Mouse (Mus musculus): ENCODE measurements around the gene Lin7c. TPM values are rescaled to one million over a fixed set of nuclear protein-coding genes. Genes with fewer than 3 reads are reported as not detected.

Gene Lin7c
- polyA plus RNA-seq, 1 experiment from 2014 or later, result 224 TPM

GRCm38 (mm10) chr2:109930366-109930765 lies 39.7 kb downstream of the Lin7c start:
- no peak overlapping the region for H3K4me3 ChIP-seq (replicated peaks; ENCODE audit: low read length)
- 94% methylated on average over 5 of the region's 5 CpGs for WGBS
- H3K27me3 ChIP-seq (ENCODE audit: control insufficient read depth, insufficient read depth, low read length), result no peaks in the 10 kb centered on the region
- H3K4me1 ChIP-seq (replicated peaks; ENCODE audit: control insufficient read depth, insufficient read depth, low read length), result peaks cover 9% of the 10 kb centered on the region; the same call in 1 of the 2 replicates
- no peak for DNase-seq (ENCODE audit: low spot score)
- H3K4me2 ChIP-seq (replicated peaks), result no peak overlapping the region
- H3K27ac ChIP-seq, result no peak overlapping the region
- H3K36me3 ChIP-seq (replicated peaks; ENCODE audit: control insufficient read depth, insufficient read depth), result no peaks in the 10 kb centered on the region
- no peaks in the 10 kb centered on the region for H3K9me3 ChIP-seq (ENCODE audit: control insufficient read depth, low read length)
- H3K9ac ChIP-seq, result no peak overlapping the region
- ATAC-seq (ENCODE audit: low FRiP score), result no peak

GRCm38 (mm10) chr2:109930771-109931170 lies 40.1 kb downstream of the Lin7c start:
- Histone ChIP-seq H3K27ac (no peak overlapping the region), H3K4me3 (replicated peaks; ENCODE audit: low read length) (no peak overlapping the region), H3K4me1 (replicated peaks; ENCODE audit: control insufficient read depth, insufficient read depth, low read length) (peaks cover 9% of the 10 kb centered on the region; the same call in 1 of the 2 replicates), H3K4me2 (replicated peaks) (no peak overlapping the region), H3K27me3 (ENCODE audit: control insufficient read depth, insufficient read depth, low read length) (no peaks in the 10 kb centered on the region), H3K36me3 (replicated peaks; ENCODE audit: control insufficient read depth, insufficient read depth) (no peaks in the 10 kb centered on the region), H3K9ac (no peak overlapping the region), H3K9me3 (ENCODE audit: control insufficient read depth, low read length) (no peaks in the 10 kb centered on the region)
- no peak for DNase-seq (ENCODE audit: low spot score)
- ATAC-seq (ENCODE audit: low FRiP score), result no peak
- 95% methylated on average over 4 of the region's 4 CpGs for WGBS

DNA sequence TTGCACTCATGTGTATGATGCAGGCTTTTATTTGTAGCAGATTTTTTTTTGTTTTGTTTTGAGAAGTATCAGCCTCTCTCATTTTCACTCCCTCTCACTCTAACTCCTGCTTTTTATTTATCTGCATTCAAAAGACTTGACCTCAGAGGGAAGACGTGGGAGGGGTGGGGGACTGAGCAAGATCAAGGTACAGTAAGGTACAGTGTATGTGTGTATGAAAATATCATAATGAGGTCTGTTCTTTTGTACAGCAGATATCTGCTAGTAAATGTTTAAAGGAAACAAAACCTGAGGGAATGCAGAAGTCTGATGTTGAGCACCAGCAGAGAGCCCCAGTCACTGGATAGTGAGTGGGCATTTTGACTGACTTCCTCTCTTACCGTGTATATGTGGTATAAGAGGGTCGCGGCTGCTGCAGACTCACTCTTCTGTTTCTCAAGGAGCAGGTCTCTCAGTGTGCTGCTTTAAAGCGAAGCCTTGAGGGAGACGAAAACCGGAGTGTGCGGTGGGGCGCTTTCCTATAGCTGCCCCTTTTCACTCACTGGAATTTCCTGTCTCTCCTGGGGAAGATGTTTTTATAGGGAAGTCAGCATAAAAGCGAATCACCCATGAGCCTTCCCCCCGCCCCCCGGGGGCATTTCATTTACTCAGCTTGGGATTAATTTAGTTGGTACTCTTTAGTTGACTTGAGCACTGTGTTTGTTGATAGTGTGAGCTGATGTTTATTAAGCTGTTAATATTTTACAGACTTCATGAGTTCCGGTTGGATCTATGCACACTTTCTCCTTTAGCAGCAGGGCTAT lies 41.5 kb downstream of the Lin7c start:
- DNase-seq (ENCODE audit: low spot score) (no peak), ATAC-seq (ENCODE audit: low FRiP score) (no peak)
- Histone ChIP-seq H3K4me2 (replicated peaks) (no peak overlapping the region), H3K27me3 (ENCODE audit: control insufficient read depth, insufficient read depth, low read length) (no peaks in the 10 kb centered on the region), H3K27ac (no peak overlapping the region), H3K9me3 (ENCODE audit: control insufficient read depth, low read length) (no peaks in the 10 kb centered on the region), H3K4me3 (replicated peaks; ENCODE audit: low read length) (no peak overlapping the region), H3K9ac (peak overlapping the region; percentile 13; the same call in 1 of the 2 replicates), H3K36me3 (replicated peaks; ENCODE audit: control insufficient read depth, insufficient read depth) (no peaks in the 10 kb centered on the region), H3K4me1 (replicated peaks; ENCODE audit: control insufficient read depth, insufficient read depth, low read length) (peaks cover 9% of the 10 kb centered on the region; the same call in 1 of the 2 replicates)
- 57% methylated on average over 13 of the region's 13 CpGs for WGBS

- ATAC-seq (ENCODE audit: low FRiP score) (no peak), DNase-seq (ENCODE audit: low spot score) (no peak)
- Histone ChIP-seq H3K4me2 (replicated peaks) (no peak overlapping the region), H3K9me3 (ENCODE audit: control insufficient read depth, low read length) (no peaks in the 10 kb centered on the region), H3K27me3 (ENCODE audit: control insufficient read depth, insufficient read depth, low read length) (no peaks in the 10 kb centered on the region), H3K4me3 (replicated peaks; ENCODE audit: low read length) (no peak overlapping the region), H3K36me3 (replicated peaks; ENCODE audit: control insufficient read depth, insufficient read depth) (no peaks in the 10 kb centered on the region), H3K27ac (no peak overlapping the region), H3K9ac (no peak overlapping the region), H3K4me1 (replicated peaks; ENCODE audit: control insufficient read depth, insufficient read depth, low read length) (peaks cover 9% of the 10 kb centered on the region; the same call in 1 of the 2 replicates)
- WGBS, result 76% methylated on average over 3 of the region's 3 CpGs
Observed at GRCm38 (mm10) chr2:109933151-109933550, 42.5 kb downstream of the Lin7c start.

DNA sequence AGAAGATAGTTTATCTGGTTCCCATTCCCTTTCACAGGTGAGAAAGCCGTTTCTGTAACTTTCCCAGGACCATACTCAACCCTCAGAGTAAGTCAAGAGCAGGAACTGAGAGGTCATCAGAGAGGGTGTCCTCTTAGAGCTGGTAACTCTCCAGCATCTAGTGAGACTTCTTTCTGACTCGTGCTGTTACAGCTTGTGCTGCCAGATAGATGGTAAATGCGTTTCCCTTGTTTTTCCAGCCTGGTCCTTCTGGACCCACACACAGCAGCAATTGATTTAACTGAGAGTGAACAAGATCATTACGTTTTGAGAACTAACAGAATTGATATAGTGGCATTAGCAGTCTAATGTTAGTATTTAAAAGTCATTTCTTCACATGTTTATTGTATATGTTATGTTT lies 43.4 kb downstream of the Lin7c start:
- WGBS, result 73% methylated on average over 4 of the region's 4 CpGs
- no peak for ATAC-seq (ENCODE audit: low FRiP score)
- Histone ChIP-seq H3K36me3 (replicated peaks; ENCODE audit: control insufficient read depth, insufficient read depth) (no peaks in the 10 kb centered on the region), H3K4me3 (replicated peaks; ENCODE audit: low read length) (no peak overlapping the region), H3K9ac (no peak overlapping the region), H3K4me2 (replicated peaks) (no peak overlapping the region), H3K4me1 (replicated peaks; ENCODE audit: control insufficient read depth, insufficient read depth, low read length) (peaks cover 9% of the 10 kb centered on the region; the same call in 1 of the 2 replicates), H3K27me3 (ENCODE audit: control insufficient read depth, insufficient read depth, low read length) (no peaks in the 10 kb centered on the region), H3K27ac (no peak overlapping the region), H3K9me3 (ENCODE audit: control insufficient read depth, low read length) (no peaks in the 10 kb centered on the region)
- DNase-seq (ENCODE audit: low spot score), result no peak

DNA sequence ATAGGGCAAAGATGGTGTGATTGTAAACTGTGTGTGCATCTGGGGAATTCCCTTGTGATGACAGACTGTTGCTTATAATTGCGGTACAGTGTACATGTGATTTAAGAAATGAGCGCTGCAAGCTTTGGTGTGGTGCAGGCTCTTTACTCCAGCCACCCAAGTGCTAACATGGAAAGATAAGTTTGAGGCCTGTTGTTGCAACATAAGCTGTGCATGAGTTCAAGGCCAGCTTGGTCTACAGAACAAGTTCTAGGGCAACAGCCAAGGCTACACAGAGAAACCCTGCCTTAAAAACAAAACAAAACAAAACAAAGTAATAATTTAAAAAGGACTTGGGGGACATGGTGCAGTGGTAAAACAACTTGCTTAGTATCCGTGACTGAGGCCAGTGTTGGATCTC lies 44.5 kb downstream of the Lin7c start:
- no peaks in the 10 kb centered on the region for H3K27me3 ChIP-seq (ENCODE audit: control insufficient read depth, insufficient read depth, low read length)
- no peaks in the 10 kb centered on the region for H3K36me3 ChIP-seq (replicated peaks; ENCODE audit: control insufficient read depth, insufficient read depth)
- H3K27ac ChIP-seq, result no peak overlapping the region
- no peak overlapping the region for H3K9ac ChIP-seq
- H3K4me3 ChIP-seq (replicated peaks; ENCODE audit: low read length), result no peak overlapping the region
- peaks cover 9% of the 10 kb centered on the region; the same call in 1 of the 2 replicates for H3K4me1 ChIP-seq (replicated peaks; ENCODE audit: control insufficient read depth, insufficient read depth, low read length)
- no peak overlapping the region for H3K4me2 ChIP-seq (replicated peaks)
- no peaks in the 10 kb centered on the region for H3K9me3 ChIP-seq (ENCODE audit: control insufficient read depth, low read length)
- ATAC-seq (ENCODE audit: low FRiP score) (no peak), DNase-seq (ENCODE audit: low spot score) (no peak)
- WGBS, result 93% methylated on average over 3 of the region's 3 CpGs

- no peaks in the 10 kb centered on the region for H3K36me3 ChIP-seq (replicated peaks; ENCODE audit: control insufficient read depth, insufficient read depth)
- no peak overlapping the region for H3K9ac ChIP-seq
- H3K4me1 ChIP-seq (replicated peaks; ENCODE audit: control insufficient read depth, insufficient read depth, low read length), result peaks cover 9% of the 10 kb centered on the region; the same call in 1 of the 2 replicates
- no peak overlapping the region for H3K4me2 ChIP-seq (replicated peaks)
- H3K4me3 ChIP-seq (replicated peaks; ENCODE audit: low read length), result no peak overlapping the region
- H3K27ac ChIP-seq, result no peak overlapping the region
- no peak for DNase-seq (ENCODE audit: low spot score)
- no peaks in the 10 kb centered on the region for H3K27me3 ChIP-seq (ENCODE audit: control insufficient read depth, insufficient read depth, low read length)
- H3K9me3 ChIP-seq (ENCODE audit: control insufficient read depth, low read length), result no peaks in the 10 kb centered on the region
- no peak for ATAC-seq (ENCODE audit: low FRiP score)
- WGBS, result 58% methylated on average over 11 of the region's 11 CpGs
Observed at GRCm38 (mm10) chr2:109935754-109936409, 45.2 kb downstream of the Lin7c start.

DNA sequence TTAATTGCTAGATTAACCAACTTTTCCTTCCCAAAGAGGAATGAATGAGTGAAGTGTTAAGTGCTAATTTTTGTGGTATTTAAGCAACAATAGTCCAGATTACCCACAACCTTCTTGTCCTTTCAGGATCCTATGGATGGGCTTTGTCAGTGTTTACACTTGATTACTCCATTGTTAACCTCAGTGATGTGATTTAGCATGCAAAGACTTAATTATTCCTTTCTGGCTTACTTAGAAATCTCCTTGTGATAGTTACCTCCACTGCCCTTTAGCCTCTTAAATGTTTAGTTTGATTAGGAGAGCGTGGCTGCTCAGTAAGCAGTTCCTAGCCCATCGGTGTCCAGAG lies 45.7 kb downstream of the Lin7c start:
- 30% methylated on average over 2 of the region's 2 CpGs for WGBS
- H3K4me2 ChIP-seq (replicated peaks), result no peak overlapping the region
- peaks cover 9% of the 10 kb centered on the region; the same call in 1 of the 2 replicates for H3K4me1 ChIP-seq (replicated peaks; ENCODE audit: control insufficient read depth, insufficient read depth, low read length)
- H3K4me3 ChIP-seq (replicated peaks; ENCODE audit: low read length), result no peak overlapping the region
- no peak overlapping the region for H3K27ac ChIP-seq
- ATAC-seq (ENCODE audit: low FRiP score) (no peak), DNase-seq (ENCODE audit: low spot score) (no peak)
- no peak overlapping the region for H3K9ac ChIP-seq
- no peaks in the 10 kb centered on the region for H3K27me3 ChIP-seq (ENCODE audit: control insufficient read depth, insufficient read depth, low read length)
- H3K9me3 ChIP-seq (ENCODE audit: control insufficient read depth, low read length), result no peaks in the 10 kb centered on the region
- H3K36me3 ChIP-seq (replicated peaks; ENCODE audit: control insufficient read depth, insufficient read depth), result no peaks in the 10 kb centered on the region

DNA sequence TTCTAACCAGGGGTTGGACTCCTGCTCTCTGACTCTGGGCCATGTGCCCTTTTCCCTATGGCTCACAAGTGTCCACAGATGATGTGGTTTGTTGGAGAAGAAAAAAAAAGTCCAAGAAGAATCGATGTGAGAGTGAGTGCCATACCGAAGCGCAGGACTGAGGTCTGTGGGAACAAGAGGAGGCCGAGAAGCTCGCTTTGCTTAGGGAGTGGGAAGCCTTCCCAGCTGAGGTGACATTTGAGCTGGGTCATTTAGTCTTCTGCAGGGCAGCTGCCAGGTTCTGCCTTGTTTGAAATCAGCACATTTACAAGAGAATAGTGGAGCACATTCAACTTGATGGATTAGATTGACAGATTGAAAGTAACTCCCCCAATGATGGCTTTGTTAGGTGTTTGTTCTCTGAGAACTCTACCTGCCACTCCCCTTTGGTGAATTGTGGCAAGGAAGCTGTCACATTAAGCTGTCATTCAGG lies 51.4 kb downstream of the Lin7c start:
- peaks cover 34% of the 10 kb centered on the region for H3K4me1 ChIP-seq (replicated peaks; ENCODE audit: control insufficient read depth, insufficient read depth, low read length)
- no peak overlapping the region for H3K9ac ChIP-seq
- H3K4me3 ChIP-seq (replicated peaks; ENCODE audit: low read length), result no peak overlapping the region
- H3K27ac ChIP-seq, result no peak overlapping the region
- no peaks in the 10 kb centered on the region for H3K36me3 ChIP-seq (replicated peaks; ENCODE audit: control insufficient read depth, insufficient read depth)
- 15% methylated on average over 5 of the region's 5 CpGs for WGBS
- no peak for DNase-seq (ENCODE audit: low spot score)
- H3K9me3 ChIP-seq (ENCODE audit: control insufficient read depth, low read length), result no peaks in the 10 kb centered on the region
- H3K27me3 ChIP-seq (ENCODE audit: control insufficient read depth, insufficient read depth, low read length), result no peaks in the 10 kb centered on the region
- H3K4me2 ChIP-seq (replicated peaks), result no peak overlapping the region
- ATAC-seq (ENCODE audit: low FRiP score), result peak; percentile 50; the same call in 1 of the 2 replicates
